Comparison of ENCODE assay signal across 8 mouse cellular contexts in the genomic region with DNA sequence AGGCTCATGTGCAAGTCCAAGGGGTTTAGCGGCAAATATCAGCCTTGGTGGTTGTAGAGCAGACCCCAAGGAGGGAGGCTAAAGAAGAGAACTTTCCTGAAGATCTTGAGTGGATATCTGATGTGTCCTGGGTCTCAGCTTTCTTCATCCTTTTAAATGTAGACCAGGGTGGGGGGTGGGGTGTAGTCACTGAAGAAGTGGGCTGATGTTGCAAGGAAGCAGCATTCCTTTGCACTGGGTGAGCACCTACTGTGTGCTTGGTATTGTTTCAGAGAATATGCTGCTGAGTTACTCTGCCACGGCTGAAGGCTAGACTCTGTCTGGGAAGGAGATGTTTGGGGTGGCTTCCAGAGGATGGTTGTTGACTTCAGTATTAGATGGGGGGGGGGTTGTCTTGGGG. TPM values are rescaled to one million over a fixed set of nuclear protein-coding genes. Genes with fewer than 3 reads are reported as not detected.
DNase-seq lines count a peak whose midpoint lies in the region; ATAC-seq and TF ChIP-seq lines count a peak whose summit lies in the region.

No protein-coding gene starts in this region.

- intact Hi-C loops in heart, postnatal 25 days (cut with DNase I): no loop called here

- no peak for ATAC-seq in heart, embryonic 13.5 days (ENCODE audit: extremely low read depth, insufficient number of reproducible peaks, low FRiP score, low TSS enrichment)
- no peak for ATAC-seq in midbrain, embryonic 11.5 days (ENCODE audit: low FRiP score)

- peak overlapping the region; percentile 87 for H3K4me2 ChIP-seq in heart, embryonic 13.5 days
- peak overlapping the region; percentile 69 for H3K4me2 ChIP-seq in midbrain, embryonic 11.5 days

- H3K36me3 ChIP-seq in heart, embryonic 13.5 days: peaks cover 5% of the 10 kb centered on the region
- H3K36me3 ChIP-seq in ES-E14 (ENCODE audit: control insufficient read depth, insufficient read depth, low read length, poor library complexity, severe bottlenecking): peaks cover 4% of the 10 kb centered on the region
- peaks cover 5% of the 10 kb centered on the region for H3K36me3 ChIP-seq in hindbrain, embryonic 10.5 days
- no peaks in the 10 kb centered on the region for H3K36me3 ChIP-seq in midbrain, embryonic 11.5 days (ENCODE audit: control insufficient read depth, insufficient read depth, low read length)

- in situ Hi-C loops in ES-E14 (cut with MboI; ENCODE audit: low sequenced_read_pairs in 2 of 2, unreplicated experiment in 2 of 2): no loop called here

- DNase-seq in heart, postnatal 25 days (ENCODE audit: low spot score): no peak
- no peak for DNase-seq in ES-E14 (ENCODE audit: low read depth, low spot score)
- no peak for DNase-seq in hindbrain, embryonic 10.5 days (ENCODE audit: low spot score)
- DNase-seq in midbrain, embryonic 11.5 days (ENCODE audit: low spot score, missing footprints): no peak
- DNase-seq in T-cell, adult 2 months (ENCODE audit: low spot score): no peak
- DNase-seq in gastrocnemius, adult 18-20 months (ENCODE audit: low spot score): no peak
- no peak for DNase-seq in adrenal gland, adult 2 months

- peaks cover 63% of the 10 kb centered on the region for H3K4me1 ChIP-seq in heart, embryonic 13.5 days
- peaks cover 10 to 25% of the 10 kb centered on the region in 2 experiments for H3K4me1 ChIP-seq in ES-E14 (ENCODE audit: control insufficient read depth in 2 of 2, insufficient read depth in 2 of 2, low read length in 2 of 2, poor library complexity in 1 of 2)
- H3K4me1 ChIP-seq in hindbrain, embryonic 10.5 days (replicated peaks): peaks cover 44% of the 10 kb centered on the region
- peaks cover 17% of the 10 kb centered on the region for H3K4me1 ChIP-seq in midbrain, embryonic 11.5 days (ENCODE audit: control insufficient read depth, insufficient read depth, low read length)

- H3K9ac ChIP-seq in heart, embryonic 13.5 days: peak overlapping the region; percentile 86
- H3K9ac ChIP-seq in ES-E14 (ENCODE audit: insufficient read depth, low read depth, low read length, poor library complexity, severe bottlenecking): 0 out of 2 replicates have a peak overlapping the region, but pooled peaks have one; percentile 11
- H3K9ac ChIP-seq in midbrain, embryonic 11.5 days (ENCODE audit: low read length): peak overlapping the region; percentile 69; the same call in 1 of the 2 replicates

- H3K4me3 ChIP-seq in heart, embryonic 13.5 days: peak overlapping the region; percentile 59
- H3K4me3 ChIP-seq in ES-E14 (ENCODE audit: insufficient read depth in 1 of 2, low read depth in 1 of 2, low read length in 2 of 2, poor library complexity in 1 of 2, severe bottlenecking in 1 of 2): peak overlapping the region; percentile 32 to 51
- peak overlapping the region; percentile 52 for H3K4me3 ChIP-seq in hindbrain, embryonic 10.5 days
- peak overlapping the region; percentile 32; the same call in 1 of the 2 replicates for H3K4me3 ChIP-seq in midbrain, embryonic 11.5 days (ENCODE audit: low read depth, low read length)

- no peaks in the 10 kb centered on the region for H3K9me3 ChIP-seq in heart, embryonic 13.5 days
- H3K9me3 ChIP-seq in ES-E14 (ENCODE audit: control insufficient read depth, insufficient read depth, low read depth, low read length): no peaks in the 10 kb centered on the region
- H3K9me3 ChIP-seq in hindbrain, embryonic 10.5 days: no peaks in the 10 kb centered on the region
- H3K9me3 ChIP-seq in midbrain, embryonic 11.5 days (ENCODE audit: control insufficient read depth, low read length): no peaks in the 10 kb centered on the region

- H3K27ac ChIP-seq in heart, embryonic 13.5 days (replicated peaks): peak overlapping the region; percentile 76
- H3K27ac ChIP-seq in ES-E14 (ENCODE audit: insufficient read depth, low read depth, low read length, poor library complexity, severe bottlenecking): no peak overlapping the region
- H3K27ac ChIP-seq in hindbrain, embryonic 10.5 days: peak overlapping the region; percentile 83
- H3K27ac ChIP-seq in midbrain, embryonic 11.5 days (ENCODE audit: low read depth, low read length): no peak overlapping the region

- H3K27me3 ChIP-seq in heart, embryonic 13.5 days (replicated peaks): no peaks in the 10 kb centered on the region
- 0 out of 2 replicates have a peak, but pooled peaks cover 6% of the 10 kb centered on the region for H3K27me3 ChIP-seq in hindbrain, embryonic 10.5 days (ENCODE audit: insufficient read depth, poor library complexity, severe bottlenecking)
- no peaks in the 10 kb centered on the region for H3K27me3 ChIP-seq in midbrain, embryonic 11.5 days (ENCODE audit: control insufficient read depth, insufficient read depth, low read length)

- 61% methylated on average over 2 of the region's 2 CpGs for WGBS in heart, embryonic 13.5 days
- 58% methylated on average over 2 of the region's 2 CpGs for WGBS in hindbrain, embryonic 10.5 days
- WGBS in midbrain, embryonic 11.5 days: 66% methylated on average over 2 of the region's 2 CpGs

TF ChIP-seq in ES-E14, 5 proteins besides CTCF, POLR2A, EP300 and RAD21:
- TF ChIP-seq HCFC1 (IDR thresholded peaks at IDR 0.05; ENCODE audit: borderline replicate concordance, insufficient read depth, low read length): no peak
- TF ChIP-seq ZNF384 (IDR thresholded peaks at IDR 0.05; ENCODE audit: low read depth, low read length): no peak
- no peak for TF ChIP-seq ZC3H11A (IDR thresholded peaks at IDR 0.05; ENCODE audit: borderline replicate concordance, low read depth, low read length)
- TF ChIP-seq CHD2 (IDR thresholded peaks at IDR 0.05; ENCODE audit: low read depth, low read length): no peak
- TF ChIP-seq MAFK (IDR thresholded peaks at IDR 0.05; ENCODE audit: insufficient read depth, low read depth, low read length): no peak

RNA-seq across cellular contexts. Expression of gene Ccnd3, which starts 0.7 kb away (rescaled TPM):
- 451 and 478 TPM in 2 replicates for polyA plus RNA-seq in heart, embryonic 13.5 days (2015; fragmentation: Nextera tagmentation; extraction: Ambion mirVana)
- total RNA-seq in heart, postnatal 25 days (2021): 10 to 100 TPM; 75.6 to 87.9 TPM
- 125 and 131 TPM in 2 replicates for total RNA-seq in ES-E14 (2012; rRNA removed)
- polyA plus RNA-seq in hindbrain, embryonic 10.5 days (2016; fragmentation: Nextera tagmentation; extraction: Ambion mirVana): 289 and 330 TPM in 2 replicates
- 175 and 194 TPM in 2 replicates for polyA plus RNA-seq in midbrain, embryonic 11.5 days (2014; fragmentation: Nextera tagmentation; extraction: Ambion mirVana)
- total RNA-seq in gastrocnemius, adult 18-20 months (2021): 10 to 100 TPM; 18.5 to 20.1 TPM
- total RNA-seq in adrenal gland, adult 2 months (2021): 100 to 1,000 TPM; 326 to 471 TPM
- polyA plus RNA-seq in adrenal gland, adult 2 months (2012; rRNA removed): 1,307 and 1,375 TPM in 2 replicates

RNA-seq across cellular contexts. Expression of gene Taf8, which starts 3.5 kb away (rescaled TPM):
- 18.4 and 19.4 TPM in 2 replicates for polyA plus RNA-seq in heart, embryonic 13.5 days (2015; fragmentation: Nextera tagmentation; extraction: Ambion mirVana)
- 10 to 100 TPM in 1 of 2 experiments, 1 to 10 TPM in 1; 10.0 to 11.4 TPM for total RNA-seq in heart, postnatal 25 days (2021)
- total RNA-seq in ES-E14 (2012; rRNA removed): 40.0 and 58.6 TPM in 2 replicates
- polyA plus RNA-seq in hindbrain, embryonic 10.5 days (2016; fragmentation: Nextera tagmentation; extraction: Ambion mirVana): 32.5 and 36.0 TPM in 2 replicates
- polyA plus RNA-seq in midbrain, embryonic 11.5 days (2014; fragmentation: Nextera tagmentation; extraction: Ambion mirVana): 25.5 TPM in 2 replicates
- 10 to 100 TPM in 1 of 2 experiments, 1 to 10 TPM in 1; 9.2 to 12.1 TPM for total RNA-seq in gastrocnemius, adult 18-20 months (2021)
- total RNA-seq in adrenal gland, adult 2 months (2021): 10 to 100 TPM; 19.5 to 19.8 TPM
- 12.5 and 15.6 TPM in 2 replicates for polyA plus RNA-seq in adrenal gland, adult 2 months (2012; rRNA removed)

Comparison
In these comparisons a context has a peak if more than half of its experiments do, and no peak if none do; other contexts are left out.
1. H3K27ac ChIP-seq: peak in heart, embryonic 13.5 days (single experiment) and hindbrain, embryonic 10.5 days (single experiment); none in ES-E14 (single experiment) and midbrain, embryonic 11.5 days (single experiment).
2. H3K9ac ChIP-seq: peak in every context shown above with its lines; median percentile 86 in heart, embryonic 13.5 days; 69 in midbrain, embryonic 11.5 days; 11 in ES-E14.
3. Peak in every context shown above with its lines, with median percentiles within 50 percentile points of each other: H3K4me3 ChIP-seq.